Mouse (Mus musculus): Measurements from ENCODE around the gene Prelid1.
A peak's percentile ranks its signal among the peaks of the same experiment; 100 is the strongest.

Prelid1 gene

DNA sequence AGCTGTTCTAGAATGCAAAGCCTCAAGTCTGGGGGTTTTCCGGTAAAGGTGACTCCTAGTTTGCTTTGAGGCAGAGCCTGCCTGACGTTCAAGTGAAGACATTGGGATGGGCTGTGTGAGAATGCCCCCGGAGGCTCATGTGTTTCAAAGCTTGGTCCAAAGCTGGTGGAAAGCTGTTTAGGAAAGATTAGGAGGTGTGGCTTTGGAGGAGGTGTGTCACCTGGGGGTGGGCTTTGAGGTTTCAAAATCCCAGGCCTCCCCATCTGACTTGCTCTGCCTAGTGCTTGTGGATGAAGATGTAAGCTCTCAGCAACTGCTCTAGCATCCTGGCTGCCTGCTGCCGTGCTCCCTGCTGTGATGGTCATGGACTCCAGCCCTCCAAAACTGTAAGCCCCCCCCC lies 15.4 kb downstream of the Prelid1 start:
- DNase-seq: no peak

DNA sequence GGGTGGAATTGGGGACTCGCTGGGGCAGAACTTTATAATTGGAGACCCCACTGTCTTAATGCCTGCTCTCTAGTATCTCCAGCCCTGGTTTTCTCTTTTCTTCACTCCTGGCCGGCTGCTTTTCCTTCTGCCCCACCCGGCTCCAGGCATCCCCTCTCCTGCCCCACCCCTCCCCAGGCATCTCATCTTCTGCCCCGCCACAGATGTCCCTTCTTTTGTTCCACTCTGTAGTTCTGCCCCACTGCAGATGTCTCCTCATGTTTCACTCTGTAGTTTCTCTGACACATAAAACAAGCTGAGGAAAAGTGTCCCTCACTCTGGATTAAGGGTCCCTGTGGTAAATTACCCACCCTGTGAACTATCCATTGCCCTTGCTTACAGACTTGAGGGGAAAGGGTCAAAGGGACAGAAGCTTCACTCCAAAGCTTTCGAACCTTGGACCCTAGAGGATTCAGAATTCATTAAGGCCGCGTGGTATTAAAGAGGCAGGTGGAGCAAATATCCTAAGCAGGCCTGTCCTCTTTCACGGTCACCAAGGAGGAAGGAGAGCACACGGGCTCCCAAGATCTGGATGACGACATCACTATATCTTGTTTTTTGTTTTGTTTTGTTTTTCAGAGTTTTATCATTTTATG lies 17.2 kb downstream of the Prelid1 start:
- no peak for DNase-seq

DNA sequence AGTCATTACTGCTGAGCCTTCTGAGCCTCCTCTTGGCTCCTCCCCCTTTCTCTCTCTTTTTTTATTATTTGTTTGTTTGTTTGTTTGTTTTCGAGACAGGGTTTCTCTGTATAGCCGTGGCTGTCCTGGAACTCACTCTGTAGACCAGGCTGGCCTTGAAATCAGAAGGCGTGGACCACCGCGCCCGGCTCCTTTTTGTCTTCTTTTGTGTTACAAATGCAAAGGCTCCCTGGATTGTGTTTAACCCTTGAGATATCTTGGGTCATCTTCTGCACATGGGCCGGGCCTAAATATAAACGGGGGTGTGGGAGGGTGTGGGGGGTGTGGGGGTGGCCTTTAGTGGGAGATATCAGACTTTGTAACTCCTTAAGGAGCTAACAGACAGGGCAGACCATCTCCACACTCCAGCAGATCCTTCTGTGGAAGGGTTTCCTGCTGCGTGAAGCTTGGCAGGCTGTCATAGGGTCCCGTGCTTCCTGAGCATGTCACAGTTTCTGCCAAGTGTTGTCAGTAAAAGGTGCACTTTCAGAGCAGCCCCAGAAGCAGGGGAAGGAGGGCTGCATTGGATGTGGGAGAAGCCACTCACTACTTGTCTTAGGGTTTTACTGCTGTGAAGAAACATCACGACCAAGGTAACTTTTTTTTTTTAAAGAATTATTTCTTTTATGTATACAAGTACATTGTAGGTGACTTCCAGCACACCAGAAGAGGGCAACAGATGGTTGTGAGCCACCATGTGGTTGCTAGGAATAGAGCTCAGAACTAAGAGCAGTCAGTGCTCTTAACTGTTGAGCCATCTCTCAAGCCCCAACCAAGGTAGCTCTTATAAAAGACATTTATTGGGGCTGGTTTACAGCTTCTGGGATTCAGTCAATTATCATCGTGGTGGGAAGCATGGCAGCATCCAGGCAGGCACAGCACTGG lies 18.1 kb downstream of the Prelid1 start:
- DNase-seq: no peak

DNA sequence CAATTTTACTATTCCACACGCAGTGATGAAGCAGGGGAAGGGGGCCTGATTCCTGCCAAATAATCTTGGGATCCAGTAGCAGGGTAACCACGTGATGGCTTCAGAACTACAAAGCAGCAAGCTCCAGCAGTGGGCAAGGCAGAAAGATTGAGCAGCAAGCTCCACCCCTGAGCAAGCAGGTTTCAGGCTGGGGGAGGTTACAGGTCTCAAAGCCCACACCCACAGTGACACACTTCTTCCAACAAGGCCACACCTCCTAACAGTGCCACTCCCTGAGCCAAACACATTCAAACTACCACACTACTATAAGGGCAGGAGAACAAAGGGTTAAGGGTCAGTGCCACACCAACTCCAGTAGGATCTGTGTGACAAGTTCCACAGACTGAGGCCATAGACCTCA lies 19.0 kb downstream of the Prelid1 start:
- DNase-seq: no peak

DNA sequence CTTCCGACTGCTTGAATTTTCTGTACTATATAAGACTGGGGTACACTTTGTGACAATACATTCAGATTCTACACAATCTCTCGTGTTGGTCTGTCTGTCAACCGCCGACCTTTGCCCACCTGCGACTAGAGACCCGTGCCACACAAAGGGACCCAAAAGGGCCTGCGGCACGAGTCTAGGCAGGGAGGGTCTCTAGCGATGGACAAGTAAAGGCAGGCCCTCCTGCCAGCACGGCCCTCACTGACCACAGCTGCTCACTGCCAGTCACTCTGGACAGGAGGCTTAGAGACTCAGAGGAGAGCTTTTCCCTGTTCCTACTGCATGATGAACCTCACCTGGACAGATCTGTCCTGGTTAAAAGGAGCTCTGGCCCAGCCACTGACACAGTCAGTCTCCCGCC lies 22.2 kb downstream of the Prelid1 start:
- DNase-seq: no peak

DNA sequence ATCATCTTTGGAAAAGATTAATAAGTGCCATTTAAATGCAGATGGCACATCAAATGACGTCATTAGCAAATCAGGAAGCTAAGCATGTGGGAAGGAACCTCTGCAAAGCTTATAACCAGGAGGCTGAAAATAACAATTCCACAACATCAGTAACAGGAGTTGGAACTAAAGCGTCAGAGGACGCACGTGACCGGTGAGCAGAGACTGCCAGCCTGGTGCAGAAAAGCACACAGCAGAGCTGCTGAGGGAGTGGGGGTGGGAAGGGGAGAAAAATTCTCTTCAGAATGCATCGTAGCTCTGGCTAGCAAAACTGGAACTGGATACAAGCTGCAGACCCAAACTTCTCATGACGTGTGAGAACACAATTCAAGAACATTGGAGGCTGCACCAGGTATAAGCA lies 24.0 kb downstream of the Prelid1 start:
- DNase-seq: no peak

DNA sequence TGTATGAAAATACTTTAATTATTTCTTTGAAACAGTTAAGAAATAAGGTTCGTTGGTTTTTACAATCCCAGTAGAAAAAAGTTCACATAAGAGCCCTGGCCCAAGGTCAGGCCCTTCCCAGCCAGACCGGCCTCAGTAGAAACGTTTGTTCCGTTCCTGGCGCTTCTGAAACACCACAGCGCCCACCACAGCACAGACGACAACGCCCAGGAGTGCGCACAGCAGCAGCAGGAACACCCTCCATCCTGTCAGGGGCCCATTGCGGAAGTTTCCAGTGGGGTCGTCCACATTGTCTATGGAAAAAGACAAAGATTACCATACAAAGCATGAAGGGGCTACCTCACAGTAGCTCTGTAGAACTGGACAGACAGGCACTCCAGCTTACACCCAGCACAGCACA lies 26.4 kb downstream of the Prelid1 start:
- DNase-seq: no peak

DNA sequence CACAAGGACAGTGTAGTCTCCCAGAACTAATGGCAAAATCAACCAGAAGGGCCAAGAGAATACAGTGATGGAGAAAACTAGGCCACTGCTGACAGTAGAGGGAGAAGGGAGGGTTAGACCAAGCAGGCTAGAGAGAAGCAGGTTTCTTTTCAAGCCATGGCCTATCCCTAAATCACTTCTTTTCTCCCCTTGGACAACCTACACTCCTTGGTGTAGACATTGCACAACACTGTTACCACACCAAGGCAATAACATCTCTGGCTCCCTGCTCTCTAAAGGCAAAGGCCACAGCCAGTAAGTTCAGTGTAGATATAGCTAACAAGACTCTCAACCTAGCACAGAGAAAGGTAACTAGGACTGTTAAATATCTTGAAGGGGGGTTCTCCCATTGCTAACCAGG lies 40.8 kb downstream of the Prelid1 start:
- no peak for DNase-seq

DNA sequence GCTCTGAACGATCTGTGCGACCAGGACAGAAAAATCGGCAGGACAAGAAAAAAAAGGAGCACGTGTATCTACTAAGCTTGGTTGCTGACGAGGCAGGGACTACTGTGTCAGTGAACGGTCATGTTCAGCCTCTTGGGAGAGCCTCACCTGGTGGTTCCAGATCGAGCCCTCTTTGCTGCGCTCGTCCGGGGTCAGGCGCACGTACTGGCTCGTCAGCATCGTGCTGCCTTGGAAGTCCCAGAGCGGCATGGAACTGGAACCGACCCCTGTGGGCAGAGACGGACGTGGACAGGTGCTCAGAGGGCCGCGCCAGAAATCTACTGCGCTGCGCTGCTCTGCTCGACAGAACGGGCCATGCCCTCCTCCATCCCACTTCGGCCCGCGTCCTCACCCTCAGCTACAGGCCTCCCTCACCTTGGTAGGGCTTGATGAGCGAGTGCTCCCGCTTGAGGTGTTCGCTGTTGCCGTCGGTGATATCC lies 41.7 kb downstream of the Prelid1 start:
- DNase-seq: no peak

DNA sequence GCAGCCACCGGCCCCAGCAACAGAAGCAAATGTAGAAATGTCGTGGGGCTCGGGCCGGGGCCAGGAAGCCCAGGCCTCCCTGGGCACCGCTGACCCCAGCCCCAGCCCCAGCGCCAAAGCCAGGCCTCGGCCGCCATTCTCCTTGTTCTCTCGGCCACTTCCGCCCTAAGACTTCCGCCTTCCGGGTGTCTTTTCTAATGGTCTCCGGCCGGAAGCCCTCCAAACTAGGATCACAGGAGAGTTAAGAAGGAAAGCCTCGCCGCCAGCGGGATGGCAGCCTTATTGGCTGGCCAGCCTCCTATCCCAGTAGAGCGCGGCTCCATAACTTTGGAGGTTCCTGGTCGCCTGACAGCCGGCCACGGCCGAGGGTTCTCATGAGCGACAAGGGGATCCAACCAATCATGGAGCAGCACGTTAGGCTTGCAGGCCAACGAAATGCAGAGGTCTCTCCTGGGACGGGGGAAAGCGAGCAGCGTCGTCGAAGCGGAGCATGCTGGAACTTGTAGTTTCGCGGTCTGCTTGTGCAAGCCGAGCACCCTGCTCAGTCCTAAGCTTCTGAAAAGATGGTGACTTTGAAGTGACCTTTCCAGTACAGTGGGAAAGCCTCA lies 42.3 kb downstream of the Prelid1 start, which contains the start of gene Lman2:
Gene Lman2, minus strand, starts transcription at position 331 of the 608 bp plus-strand sequence.
- DNase-seq: peak; percentile 98

DNA sequence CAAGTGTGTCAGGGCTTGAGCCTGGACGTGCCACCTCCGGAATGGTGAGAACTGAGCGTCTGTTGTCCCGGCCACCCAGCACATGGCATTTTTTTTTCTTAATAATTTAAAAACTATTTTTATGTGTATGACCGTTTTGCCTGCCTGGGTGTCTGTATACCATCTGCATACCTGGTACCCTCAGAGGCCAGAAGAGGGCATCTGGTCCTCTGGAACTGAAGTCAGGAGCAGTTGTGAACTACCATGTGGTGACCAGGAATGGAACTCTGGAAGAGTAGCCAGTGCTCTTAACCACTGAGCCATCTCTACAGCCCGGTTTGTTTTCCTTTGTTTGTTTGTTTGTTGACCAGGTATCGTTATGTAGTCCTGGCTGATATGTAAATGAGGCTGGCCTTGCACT lies 48.1 kb downstream of the Prelid1 start:
- no peak for DNase-seq

DNA sequence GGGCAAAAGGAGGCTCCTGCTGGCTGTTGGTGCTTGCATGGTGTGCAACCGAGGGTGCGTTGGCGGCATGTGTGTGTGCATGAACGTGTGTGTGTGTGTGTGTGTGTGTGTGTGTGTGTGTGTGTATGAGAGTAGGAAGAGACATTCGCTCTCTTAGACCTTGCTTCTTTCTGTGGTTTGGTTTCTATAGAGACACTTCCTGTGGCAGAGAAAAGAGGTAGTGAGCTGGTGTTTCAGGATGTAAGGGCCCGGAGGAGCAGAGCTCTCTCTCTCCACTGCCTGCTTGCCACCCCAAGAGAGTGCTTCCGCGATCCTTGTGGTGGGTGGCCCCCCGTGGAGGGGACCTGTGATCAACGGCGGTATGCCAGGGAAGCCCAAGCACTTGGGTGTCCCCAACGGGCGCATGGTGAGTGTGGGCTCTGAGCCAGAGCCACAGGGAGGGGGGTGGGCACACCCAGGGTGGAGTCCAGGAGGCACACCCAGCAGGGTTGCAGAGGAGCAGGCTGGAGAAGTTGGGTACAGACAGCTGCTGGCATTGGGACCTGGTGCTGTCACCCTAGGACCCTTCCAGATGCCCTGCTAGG lies 49.3 kb downstream of the Prelid1 start, which contains the start of gene Rgs14:
Gene Rgs14, plus strand, starts transcription at position 202 of the 584 bp plus-strand sequence.
- DNase-seq: peak; percentile 38

DNA sequence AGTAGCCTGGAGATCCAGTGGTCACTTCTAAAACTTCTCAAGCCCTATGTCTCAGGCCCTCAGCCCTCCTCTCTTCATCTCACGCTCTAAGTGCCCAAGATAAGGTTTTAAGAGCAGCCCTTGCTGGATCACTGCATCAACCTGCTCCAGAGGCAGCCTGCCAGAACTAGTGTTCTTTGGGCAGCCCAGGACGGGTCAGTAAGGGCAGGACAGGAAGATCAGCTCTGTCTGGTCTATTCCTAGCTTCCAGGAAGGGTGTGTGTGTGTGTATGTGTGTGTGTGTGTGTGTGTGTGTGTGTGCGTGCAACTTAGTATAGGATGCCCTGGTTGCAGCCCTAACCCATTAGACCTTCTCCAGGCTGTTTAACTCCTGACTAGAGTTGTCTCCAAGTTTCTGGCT lies 49.9 kb downstream of the Prelid1 start:
- peak; percentile 41 for DNase-seq

DNA sequence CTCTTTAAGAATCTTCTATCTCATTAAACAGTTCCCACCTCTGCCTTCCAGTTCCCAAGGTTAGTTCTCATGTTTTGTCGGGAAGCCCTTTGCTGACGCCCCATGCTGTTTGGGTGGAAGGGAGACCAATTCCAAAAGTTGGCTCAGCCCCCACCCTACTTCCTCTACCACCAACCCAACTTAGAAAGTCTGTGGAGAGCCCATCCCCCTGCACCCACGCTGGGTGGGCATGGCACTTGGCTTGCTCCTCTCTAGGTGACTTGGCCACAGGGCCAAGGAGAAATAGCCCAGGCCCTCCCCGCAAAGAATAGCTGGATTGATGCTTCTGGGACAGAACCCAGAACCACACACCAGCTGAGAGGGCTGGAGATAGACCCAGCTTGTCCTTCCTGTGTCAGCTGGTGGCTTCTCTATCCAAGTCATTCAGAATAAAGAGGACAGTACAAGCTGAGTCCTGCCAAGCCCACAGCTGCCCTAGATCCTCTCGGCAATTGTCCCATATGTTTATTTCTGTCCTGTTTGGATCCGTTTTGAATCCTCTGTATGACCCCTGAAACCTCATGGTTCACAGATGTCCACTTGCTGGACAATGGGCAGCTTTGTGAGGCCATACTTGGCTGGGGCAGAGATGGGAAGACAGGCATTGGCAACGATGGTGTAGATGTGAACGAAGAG lies 50.8 kb downstream of the Prelid1 start:
- DNase-seq: no peak

DNA sequence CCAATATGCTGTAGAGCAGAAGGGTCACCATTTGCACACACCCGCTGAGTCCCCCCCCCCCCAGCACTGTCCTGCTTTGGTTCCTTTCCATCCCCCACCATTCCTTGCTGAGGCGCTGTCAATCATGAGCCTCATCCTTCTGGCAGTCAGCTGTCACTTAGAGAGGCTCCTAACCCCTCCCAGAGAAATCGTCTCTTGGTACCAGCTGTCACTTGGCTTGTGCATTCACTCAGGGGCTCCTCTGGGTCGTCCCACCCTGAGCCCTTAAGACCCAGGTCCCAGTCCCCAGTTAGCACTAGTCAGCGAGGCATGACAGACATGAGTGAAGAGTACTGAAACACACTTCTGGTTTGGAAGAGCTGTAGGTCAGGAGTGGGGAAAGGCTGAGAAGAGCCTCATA lies 51.4 kb downstream of the Prelid1 start:
- no peak for DNase-seq

DNA sequence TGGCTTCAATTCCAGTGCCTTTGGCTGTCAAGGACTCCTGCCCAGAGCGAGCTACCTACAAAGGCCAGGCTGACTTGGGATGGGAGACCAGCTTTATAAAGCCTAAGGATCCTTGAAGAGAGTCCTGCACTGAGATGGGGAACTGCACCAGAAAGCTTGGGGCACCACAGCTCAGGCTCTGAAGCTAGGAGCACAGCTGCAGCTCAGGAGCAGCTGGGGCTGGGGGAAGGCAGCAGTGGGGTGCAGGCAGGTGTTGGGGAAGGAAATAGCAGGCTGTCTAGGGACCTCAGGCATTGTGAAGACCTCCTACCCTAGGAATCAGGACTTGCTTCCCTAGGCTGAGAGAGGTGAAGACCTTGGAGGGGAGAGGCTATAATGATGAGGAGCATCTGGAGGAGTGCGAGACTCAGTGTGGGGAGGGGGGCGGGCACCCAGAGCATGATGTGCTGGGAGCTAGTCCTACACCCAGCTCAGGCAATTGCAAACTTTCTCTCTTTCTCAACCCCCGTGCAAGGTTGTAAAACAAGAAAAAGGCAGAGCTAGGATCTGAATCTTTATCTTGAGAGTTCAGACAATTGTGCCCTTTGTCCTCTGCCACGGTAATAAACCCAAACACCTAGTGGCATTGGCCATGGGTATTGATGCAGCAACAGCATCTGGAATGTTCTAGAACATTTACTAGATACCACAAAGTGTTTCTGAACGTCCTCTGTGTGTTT lies 54.1 kb downstream of the Prelid1 start:
- no peak for DNase-seq

Data from lung, postnatal 10 days (tissue).